Mouse (Mus musculus): Measurements from ENCODE around the gene Supt6. TPM values are rescaled to one million over a fixed set of nuclear protein-coding genes. Genes with fewer than 3 reads are reported as not detected.

Supt6 gene
- total and polyA plus RNA-seq, 3 experiments = 39.6 to 93.2 (median 59.8) TPM

DNA sequence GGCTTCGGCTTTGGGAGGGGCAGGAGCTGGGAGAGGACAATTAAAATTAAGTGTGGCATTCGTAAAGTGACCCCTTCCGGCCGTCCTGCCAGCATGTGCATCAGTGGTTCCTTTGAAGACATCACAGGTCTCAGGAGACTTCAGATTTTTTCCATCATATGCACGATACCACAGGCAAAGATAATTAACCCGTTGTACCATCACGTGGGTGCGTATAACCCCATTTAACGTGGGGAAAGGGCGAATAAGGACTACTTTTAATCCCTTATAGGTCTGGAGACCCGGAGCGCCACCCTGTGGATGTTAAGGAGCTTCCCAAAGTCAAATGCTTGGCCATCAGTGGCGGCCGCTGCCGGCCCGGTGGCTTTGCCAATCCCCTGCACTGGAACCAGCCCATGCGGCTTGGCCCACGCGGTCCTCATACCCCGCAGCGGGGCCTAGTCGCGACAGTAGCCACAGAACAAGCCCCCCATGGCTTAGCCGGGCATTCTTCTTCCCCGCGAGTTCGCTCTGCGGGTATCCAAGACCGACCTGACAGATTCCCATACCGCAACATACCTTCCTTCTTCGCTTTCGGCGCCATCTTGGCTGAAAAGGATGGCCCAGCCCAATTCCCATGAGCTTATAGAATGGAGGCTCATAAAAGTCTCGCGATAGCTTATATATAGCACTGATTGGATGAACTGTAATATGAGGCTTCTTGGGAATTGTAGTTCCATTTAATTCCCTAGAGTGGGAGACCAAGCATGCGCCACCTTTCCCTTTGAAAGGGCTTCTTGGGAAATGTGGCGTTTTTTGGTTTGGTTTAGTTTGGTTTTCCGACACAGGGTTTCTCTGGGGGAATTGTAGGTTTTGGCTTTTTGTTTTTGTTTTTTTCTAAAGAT, 62.6 kb downstream of the Supt6 start, which contains the start of gene Rpl23a (continued):
- TF ChIP-seq ZC3H11A (IDR thresholded peaks at IDR 0.05; ENCODE audit: low read depth, low read length) (no peak), POLR2AphosphoS5 (IDR thresholded peaks at IDR 0.05; ENCODE audit: borderline replicate concordance, low read depth, low read length) (peak; percentile 91; the same call in 1 of the 2 replicates), KAT2A (conservative IDR thresholded peaks at IDR 0.05; ENCODE audit: low read depth, low read length) (peak; percentile 98), TCF12 (IDR thresholded peaks at IDR 0.05; ENCODE audit: low read depth, low read length) (peak; percentile 82; the same call in 1 of the 2 replicates), EP300 (IDR thresholded peaks at IDR 0.05; ENCODE audit: low read depth in 1 of 2, low read length in 2 of 2) (no peak), CHD2 (IDR thresholded peaks at IDR 0.05; ENCODE audit: low read length) (peak; percentile 99), E2F4 (IDR thresholded peaks at IDR 0.05; ENCODE audit: borderline replicate concordance, low read depth, low read length) (no peak), USF1 (IDR thresholded peaks at IDR 0.05; ENCODE audit: low read depth, low read length) (peak; percentile 74), RCOR1 (IDR thresholded peaks at IDR 0.05; ENCODE audit: low read depth, low read length) (no peak), CTCF (IDR thresholded peaks at IDR 0.05 in 2 of 3, conservative IDR thresholded peaks at IDR 0.05 in 1 of 3; ENCODE audit: control insufficient read depth in 1 of 3, insufficient read depth in 1 of 3, low read depth in 2 of 3, low read length in 3 of 3, poor library complexity in 1 of 3, severe bottlenecking in 1 of 3) (peak in 2 of 3 experiments; percentile 33 to 42; a peak in 3 of 6 replicates), NRF1 (IDR thresholded peaks at IDR 0.05; ENCODE audit: insufficient read depth, low read depth, low read length, poor library complexity, severe bottlenecking) (peak; percentile 73), ZNF384 (IDR thresholded peaks at IDR 0.05; ENCODE audit: low read depth, low read length) (peak; percentile 12; the same call in 1 of the 2 replicates), MYC (IDR thresholded peaks at IDR 0.05; ENCODE audit: low read depth, low read length) (peak; percentile 95), UBTF (IDR thresholded peaks at IDR 0.05; ENCODE audit: borderline replicate concordance, insufficient read depth, low read depth, low read length) (no peak), MYB (IDR thresholded peaks at IDR 0.05; ENCODE audit: low read depth, low read length) (no peak), SIN3A (IDR thresholded peaks at IDR 0.05; ENCODE audit: low read length) (peak; percentile 88), MAZ (IDR thresholded peaks at IDR 0.05; ENCODE audit: low read depth, low read length) (no peak), NELFE (IDR thresholded peaks at IDR 0.05; ENCODE audit: low read depth, low read length) (peak; percentile 99)

DNA sequence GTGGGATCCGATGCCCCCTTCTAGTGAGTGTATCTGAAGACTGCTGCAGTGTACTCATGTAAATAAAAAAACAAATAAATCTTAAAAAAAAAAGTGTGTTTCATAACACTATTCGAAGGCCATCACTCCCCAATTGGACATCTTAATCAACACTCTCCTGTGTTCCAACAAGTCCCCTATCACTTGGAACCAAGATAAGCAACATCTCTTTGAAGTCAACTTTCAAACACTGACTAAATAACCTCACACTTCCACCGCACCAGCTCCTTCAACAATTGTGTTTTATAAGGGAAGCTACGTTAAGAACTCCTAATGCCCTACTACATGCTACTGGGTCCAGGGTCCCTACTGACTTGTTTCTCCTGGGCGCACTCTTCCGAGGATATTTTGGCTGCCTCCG, 63.3 kb downstream of the Supt6 start:
- Histone ChIP-seq H3K4me1 (ENCODE audit: control insufficient read depth in 1 of 2, insufficient read depth in 2 of 2, low read length in 2 of 2) (peaks cover 4 to 16% of the 10 kb centered on the region in 2 experiments; a peak in 3 of 4 replicates), H3K27me3 (ENCODE audit: control insufficient read depth in 1 of 2, insufficient read depth in 2 of 2, low read length in 2 of 2) (no peaks in the 10 kb centered on the region), H3K4me3 (ENCODE audit: control insufficient read depth in 1 of 2, insufficient read depth in 1 of 2, low read depth in 2 of 2, low read length in 2 of 2) (peak overlapping the region; percentile 62 to 72), H3K27ac (ENCODE audit: control insufficient read depth, low read depth, low read length) (peak overlapping the region; percentile 89), H3K9me3 (replicated peaks; ENCODE audit: insufficient read depth, low read length) (no peaks in the 10 kb centered on the region), H3K36me3 (ENCODE audit: control insufficient read depth in 1 of 2, insufficient read depth in 2 of 2, low read length in 2 of 2) (peaks cover 12 to 34% of the 10 kb centered on the region in 2 experiments), H3K79me2 (ENCODE audit: control insufficient read depth, insufficient read depth, low read length, poor library complexity) (peaks cover 32% of the 10 kb centered on the region), H3K9ac (ENCODE audit: control insufficient read depth, low read depth, low read length, poor library complexity, severe bottlenecking) (peak overlapping the region; percentile 91)
- peak; percentile 67 for DNase-seq (ENCODE audit: low read depth, low spot score)
- TF ChIP-seq ZNF384 (IDR thresholded peaks at IDR 0.05; ENCODE audit: low read depth, low read length) = no peak
- peak; percentile 60; the same call in 1 of the 2 replicates for TF ChIP-seq GATA1 (IDR thresholded peaks at IDR 0.05; ENCODE audit: low read depth, low read length)
- 0 out of 2 replicates have a peak, but pooled peaks have one; percentile 51 for TF ChIP-seq CHD1 (IDR thresholded peaks at IDR 0.05; ENCODE audit: low read depth, low read length)
- TF ChIP-seq TBP (IDR thresholded peaks at IDR 0.05; ENCODE audit: low read depth, low read length) = 0 out of 2 replicates have a peak, but pooled peaks have one; percentile 39
